In the genomic region with DNA sequence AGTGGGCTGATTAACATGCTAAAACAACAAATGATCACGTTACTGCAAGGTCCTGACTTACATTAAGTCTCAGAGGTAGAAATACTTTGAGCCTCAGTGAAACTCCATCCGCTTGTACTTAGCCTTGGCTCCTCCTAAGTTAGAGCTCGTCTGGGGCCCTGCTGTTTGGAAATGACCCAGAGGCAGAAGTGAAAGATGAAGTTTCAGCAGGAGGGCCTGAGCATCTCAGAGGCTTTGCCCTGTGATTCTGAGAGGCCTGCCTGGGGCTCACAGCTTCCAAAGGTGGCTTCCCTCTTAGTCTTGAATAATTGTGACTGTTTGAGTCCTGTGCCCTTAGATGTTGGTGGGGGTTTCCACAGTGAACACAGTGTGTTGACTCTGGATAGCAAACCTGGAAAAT, we compare ENCODE assay signal across 15 mouse cellular contexts.
"Had no signal": no experiment of that assay in that cellular context is flagged by ENCODE, and none has a peak within 500 bp of the region (broad histone marks: within the 10 kb centered on the region; RNA-seq: fewer than 3 reads in every experiment).

No protein-coding gene starts in this region.

- H3K4me2 ChIP-seq: kidney, embryonic 15.5 days; liver, embryonic 13.5 days; midbrain, embryonic 12.5 days; neural tube, embryonic 13.5 days had no signal

- H3K4me1 ChIP-seq: kidney, embryonic 15.5 days; liver, embryonic 13.5 days; midbrain, embryonic 12.5 days; neural tube, embryonic 13.5 days had no signal

- H3K4me3 ChIP-seq: kidney, embryonic 15.5 days; liver, embryonic 13.5 days; midbrain, embryonic 12.5 days; myocyte; neural tube, embryonic 13.5 days had no signal

- H3K27me3 ChIP-seq: kidney, embryonic 15.5 days; liver, embryonic 13.5 days; midbrain, embryonic 12.5 days; neural tube, embryonic 13.5 days had no signal

- DNase-seq: kidney, adult 8-10 months; kidney, postnatal 10 days; kidney, postnatal 36 days; liver, embryonic 13.5 days; lung, adult 2 months; lung, postnatal 14 days; lung, postnatal 4 days; thymus, adult 2 months; thymus, postnatal 14 days; thymus, postnatal 4 days had no signal

- H3K9me3 ChIP-seq: kidney, embryonic 15.5 days; liver, embryonic 13.5 days; midbrain, embryonic 12.5 days; neural tube, embryonic 13.5 days had no signal

- H3K27ac ChIP-seq: kidney, embryonic 15.5 days; liver, embryonic 13.5 days; midbrain, embryonic 12.5 days; neural tube, embryonic 13.5 days had no signal

- H3K36me3 ChIP-seq: kidney, embryonic 15.5 days; liver, embryonic 13.5 days; midbrain, embryonic 12.5 days; neural tube, embryonic 13.5 days had no signal

- ATAC-seq: midbrain, embryonic 16.5 days had no signal

- H3K9ac ChIP-seq: kidney, embryonic 15.5 days; liver, embryonic 13.5 days; midbrain, embryonic 12.5 days; neural tube, embryonic 13.5 days had no signal
